Mouse (Mus musculus) cerebellum, adult 9-11 months (tissue): ENCODE results near the gene Ube2g2.
"Not testable (repeated sequence)": the region's sequence is repeated elsewhere in the genome, so short reads cannot be mapped to it uniquely, and the experiment has no call there.

Experiments
- DNase-seq: peaks from one replicate; pipeline ENCODE4 v3.0.0; 2022

Ube2g2 gene

DNA sequence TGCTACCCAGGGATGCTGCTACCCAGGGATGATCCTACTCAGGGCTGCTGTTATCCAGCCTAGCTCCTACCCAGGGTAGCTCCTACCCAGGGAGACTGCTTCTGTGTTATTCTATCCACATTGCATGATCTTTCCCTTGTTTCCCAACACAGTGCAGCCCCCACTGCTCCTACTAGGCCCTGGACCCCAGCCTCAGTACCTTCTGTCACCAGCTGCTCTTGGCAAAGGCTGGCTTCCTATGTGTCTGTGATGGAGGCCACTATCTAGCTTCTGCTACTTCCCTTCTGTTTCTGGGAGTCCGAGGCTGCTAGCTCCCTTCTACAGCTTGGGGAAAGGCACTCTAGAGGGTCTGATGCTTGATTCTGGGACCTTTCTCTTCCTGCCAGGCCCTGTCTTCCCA, 25.4 kb downstream of the Ube2g2 start:
- DNase-seq, result no peak

DNA sequence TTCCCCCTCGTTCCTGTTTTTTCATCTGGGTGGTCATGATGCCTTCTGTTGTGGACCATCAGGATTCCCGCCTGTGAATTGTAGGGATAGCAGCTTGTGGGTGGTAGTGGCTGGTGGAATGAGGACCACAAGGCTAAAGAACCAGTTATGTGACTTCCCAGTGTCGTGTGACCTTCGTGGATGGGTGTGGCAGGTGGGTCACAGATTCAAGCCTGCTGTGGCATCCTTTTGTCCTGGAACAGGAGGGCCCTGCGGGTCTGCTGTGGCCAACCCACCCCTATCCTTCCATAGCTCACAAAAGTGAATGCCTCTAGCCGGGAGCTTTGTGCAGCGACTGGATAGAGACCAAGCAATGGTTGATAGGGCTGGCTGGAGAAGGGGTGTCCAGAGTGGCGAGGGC, 25.8 kb downstream of the Ube2g2 start:
- DNase-seq, result no peak

DNA sequence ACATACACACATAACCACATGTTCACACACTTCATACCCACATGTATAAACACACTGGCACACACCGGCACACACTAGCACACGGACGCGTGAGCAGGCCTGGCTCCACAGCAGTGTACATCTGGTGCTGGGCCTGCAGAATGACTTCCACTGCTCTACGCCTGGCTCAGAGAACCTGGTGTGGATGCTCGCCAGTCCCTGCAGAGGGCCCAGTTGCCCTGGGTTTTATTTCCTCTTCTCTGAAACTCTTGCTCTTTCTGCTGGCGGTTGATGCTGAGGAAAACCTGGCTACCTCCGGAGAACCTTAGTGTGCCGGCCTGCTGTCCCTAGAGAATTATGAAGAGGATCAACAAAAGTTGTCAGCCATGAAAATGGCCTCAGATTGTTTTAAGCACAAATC, 30.0 kb downstream of the Ube2g2 start:
- DNase-seq, result no peak

DNA sequence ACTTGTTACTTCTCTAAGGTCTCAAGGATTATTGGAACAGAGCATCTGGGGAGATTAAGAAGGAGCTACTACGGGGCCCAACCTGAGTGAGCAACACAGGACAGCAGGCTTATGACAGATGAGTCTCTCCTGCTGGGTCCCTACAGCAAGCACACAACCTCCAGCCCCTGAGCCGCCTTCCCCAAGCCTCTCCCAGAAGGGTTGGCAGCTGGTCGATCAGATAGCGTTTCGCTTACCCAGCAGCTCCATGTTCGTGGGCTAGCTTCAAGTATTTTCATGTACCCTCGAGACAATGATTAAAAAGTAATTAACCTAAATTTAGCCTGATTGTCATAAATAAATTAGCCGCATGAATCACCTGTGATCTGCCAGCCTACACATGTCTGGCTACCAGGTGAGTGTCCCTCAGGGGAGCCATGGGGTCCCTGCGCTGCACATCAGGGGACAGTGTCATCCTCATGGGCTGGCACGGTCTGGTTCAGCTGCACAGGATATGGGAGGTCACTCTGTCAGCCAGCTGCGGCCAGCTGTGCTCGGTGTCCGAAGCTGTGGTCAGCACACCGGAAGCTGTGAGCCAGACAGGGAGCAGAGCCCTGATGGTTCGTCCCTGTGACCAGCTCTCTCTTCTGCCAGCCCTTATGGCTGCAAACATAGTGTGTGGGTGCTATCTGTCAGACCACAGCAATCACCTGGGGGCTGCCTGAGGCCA, 36.4 kb downstream of the Ube2g2 start:
- no peak for DNase-seq

DNA sequence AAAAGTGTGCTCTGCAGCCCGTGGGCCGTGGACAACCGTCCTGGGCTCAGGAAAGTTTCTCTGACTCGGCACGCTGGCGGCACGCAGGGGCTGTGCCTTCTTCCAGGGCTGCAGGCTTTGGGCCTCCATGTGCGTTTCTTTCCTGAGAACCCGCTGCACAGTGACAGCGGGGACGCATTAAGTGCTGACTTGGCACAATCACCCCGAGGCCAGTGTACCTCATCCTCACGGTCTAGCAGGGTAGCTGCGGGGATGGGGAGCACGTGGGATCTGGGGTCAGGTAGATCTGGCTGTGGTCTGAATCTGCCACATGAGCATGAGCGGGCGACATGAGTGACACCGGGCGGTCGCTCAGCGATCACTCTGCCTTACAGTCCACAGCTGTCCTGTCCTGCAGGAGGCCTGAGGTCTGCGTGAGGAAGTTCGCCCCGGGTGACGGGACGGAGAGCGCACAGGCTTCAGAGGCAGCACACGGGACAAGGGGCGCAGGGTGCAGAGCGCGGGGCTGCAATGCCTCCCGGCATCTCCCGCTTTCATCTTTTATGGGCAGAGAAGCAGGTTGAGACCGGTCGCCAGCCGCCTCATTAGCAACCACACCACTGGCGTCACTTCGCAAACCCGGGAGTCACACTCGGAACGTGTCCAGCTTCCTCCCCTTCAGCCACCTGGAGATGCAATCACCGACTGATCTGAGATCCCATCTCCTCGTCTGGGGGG, 42.0 kb downstream of the Ube2g2 start:
- no peak for DNase-seq

DNA sequence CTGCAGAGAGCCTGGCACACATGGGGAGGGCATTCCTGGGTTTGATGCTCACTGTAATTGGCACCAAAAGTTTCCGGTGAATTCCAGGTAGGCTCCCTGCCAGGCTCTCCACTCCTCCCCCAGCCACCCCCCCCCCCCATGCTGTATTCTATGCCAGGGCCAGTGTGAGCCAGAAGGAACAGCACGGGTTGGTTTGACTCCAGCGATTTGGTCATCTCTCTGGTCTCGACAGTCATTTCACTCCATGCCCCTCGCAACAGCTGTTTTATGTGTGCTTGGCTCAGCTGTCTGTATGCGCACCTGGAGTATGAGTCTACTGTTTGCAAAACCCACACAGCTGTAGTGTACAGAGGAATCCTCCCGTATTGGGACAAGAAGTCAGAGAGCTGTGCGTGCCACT, 44.3 kb downstream of the Ube2g2 start:
- no peak for DNase-seq

DNA sequence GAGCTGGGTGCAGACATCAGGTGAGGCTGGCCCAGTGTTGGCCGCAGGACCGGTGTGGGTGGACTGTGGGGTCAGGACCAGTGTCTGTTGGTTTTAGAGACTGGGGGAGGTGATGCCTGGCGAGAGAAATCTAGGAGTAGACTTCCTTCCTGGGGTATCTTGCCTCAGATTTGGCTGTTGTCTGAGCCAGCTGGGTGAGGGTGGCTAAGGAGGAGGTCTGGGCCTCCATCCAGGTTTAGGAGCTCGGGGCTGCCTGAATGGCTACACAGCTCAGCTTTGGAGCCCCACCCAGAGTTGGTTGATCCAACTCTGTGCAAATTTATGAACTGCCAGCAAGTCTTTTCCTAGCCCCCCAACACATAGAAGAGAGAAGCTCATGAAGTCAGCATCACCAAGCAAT, 45.3 kb downstream of the Ube2g2 start:
- DNase-seq, result no peak

DNA sequence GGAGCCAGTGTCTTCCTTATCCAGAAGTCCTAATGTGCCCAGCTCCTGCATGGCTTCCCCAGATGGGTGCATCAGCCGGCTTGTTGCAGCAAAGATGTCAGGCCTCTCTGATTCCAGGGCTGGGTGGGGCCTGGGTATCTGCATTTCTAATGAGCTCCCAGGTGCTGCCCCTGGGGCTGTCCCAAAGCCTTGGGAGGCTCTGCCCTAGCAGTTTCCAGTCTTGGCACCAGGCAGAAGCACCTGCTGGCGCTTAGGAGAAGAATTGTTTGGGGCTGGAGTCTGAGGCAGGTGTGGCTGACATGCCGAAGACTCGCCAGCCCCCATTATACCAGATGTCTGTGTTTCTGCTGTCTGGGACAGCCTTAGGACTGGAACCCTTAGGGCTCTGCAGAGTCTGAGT, 48.6 kb downstream of the Ube2g2 start:
- DNase-seq, result no peak

DNA sequence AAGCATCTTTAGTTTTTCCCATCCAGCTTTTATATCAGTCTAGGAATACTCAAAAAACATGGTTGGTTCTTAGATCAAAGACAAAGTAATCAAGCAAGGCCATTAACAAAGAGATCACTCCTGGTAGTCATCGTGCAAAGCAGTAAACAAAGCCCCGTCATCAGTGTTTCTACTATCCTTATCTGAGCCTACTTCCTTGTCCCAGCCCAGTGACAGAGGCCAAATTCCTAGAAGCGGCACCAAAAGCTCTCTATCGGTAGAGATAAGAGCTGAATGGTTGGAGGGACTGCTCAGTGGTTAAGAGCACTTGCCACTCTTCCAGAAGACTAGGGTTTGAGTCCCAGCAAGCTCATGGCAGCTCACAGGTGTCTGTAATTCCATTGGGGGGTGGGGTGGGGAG, 49.4 kb downstream of the Ube2g2 start:
- no peak for DNase-seq

DNA sequence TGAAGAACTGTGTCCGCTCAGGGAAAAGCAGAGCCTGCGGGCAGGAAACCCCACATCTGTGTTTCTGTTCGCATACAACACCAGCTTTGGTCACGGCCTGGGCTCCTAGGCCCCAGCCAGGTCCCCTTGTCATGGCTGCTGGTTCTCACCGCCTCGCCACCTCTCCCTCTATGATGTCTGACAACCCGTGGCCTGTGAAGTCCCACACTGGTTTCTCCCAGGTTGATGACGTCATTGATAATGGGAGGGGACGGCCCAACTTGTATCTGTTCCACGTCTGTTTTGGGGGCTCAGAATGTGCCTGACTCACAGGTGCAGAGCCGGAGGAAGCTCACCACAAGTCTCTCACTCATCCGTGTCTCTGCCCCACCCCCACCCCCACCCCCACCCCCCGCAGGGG, 51.7 kb downstream of the Ube2g2 start:
- no peak for DNase-seq

DNA sequence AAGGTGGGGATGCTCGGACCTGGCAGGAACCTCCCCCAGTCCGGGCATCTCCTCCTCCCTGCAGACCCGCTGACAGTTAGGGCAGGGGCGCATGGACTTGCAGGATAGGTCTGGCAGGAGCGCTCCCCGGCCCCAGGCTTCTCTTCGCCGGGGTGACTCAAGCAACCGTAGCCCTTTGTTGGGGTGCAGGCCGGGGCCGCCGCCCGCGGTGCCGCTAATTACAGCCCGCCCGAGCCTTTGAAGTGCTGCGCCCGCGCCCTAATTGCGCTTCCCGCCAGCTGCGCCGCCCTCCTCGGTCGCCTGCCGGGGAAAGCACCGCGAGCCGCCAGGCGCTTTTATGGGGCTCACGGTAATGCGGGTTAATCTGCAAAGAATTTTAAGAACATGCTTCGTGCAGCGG, 55.5 kb downstream of the Ube2g2 start:
- no peak for DNase-seq

DNA sequence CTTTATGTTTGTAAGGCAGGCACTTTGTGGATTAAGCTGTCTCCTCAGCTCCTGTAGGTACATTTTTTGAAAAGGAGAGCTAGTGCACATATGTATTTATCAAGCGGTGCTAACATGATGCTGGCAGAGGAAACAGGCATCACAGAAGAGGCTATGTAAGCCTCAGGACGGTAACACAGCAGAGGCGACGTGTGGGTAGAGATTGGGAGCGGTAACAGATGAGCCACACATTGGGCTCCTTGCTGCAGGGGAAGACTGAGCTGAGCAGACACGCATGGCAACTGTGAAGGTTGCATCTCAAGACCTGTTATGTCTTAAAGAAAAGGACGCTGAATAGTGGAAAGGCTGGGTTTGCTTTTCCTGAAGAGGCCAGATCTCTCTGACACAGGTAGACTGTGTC, 60.9 kb downstream of the Ube2g2 start:
- DNase-seq, result no peak

DNA sequence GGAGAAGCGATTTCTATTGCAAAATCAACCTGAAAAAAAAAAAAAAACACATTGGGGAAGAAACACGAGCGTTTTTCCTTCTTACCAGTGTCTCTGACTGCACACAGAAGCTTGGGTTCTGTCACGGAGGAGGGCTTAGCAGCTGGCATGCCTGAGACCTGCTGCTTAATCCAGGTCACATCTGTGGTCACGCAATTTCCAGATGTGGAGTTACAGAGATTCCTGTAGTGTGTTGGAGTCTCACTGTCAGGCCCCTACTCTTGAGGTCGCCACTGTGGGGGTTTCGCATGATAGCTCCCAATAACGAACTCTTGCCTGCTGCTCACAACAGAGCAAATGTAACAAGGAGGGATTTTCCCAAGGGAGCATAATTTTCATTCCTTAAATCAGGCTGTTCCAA, 62.1 kb downstream of the Ube2g2 start:
- DNase-seq, result no peak

DNA sequence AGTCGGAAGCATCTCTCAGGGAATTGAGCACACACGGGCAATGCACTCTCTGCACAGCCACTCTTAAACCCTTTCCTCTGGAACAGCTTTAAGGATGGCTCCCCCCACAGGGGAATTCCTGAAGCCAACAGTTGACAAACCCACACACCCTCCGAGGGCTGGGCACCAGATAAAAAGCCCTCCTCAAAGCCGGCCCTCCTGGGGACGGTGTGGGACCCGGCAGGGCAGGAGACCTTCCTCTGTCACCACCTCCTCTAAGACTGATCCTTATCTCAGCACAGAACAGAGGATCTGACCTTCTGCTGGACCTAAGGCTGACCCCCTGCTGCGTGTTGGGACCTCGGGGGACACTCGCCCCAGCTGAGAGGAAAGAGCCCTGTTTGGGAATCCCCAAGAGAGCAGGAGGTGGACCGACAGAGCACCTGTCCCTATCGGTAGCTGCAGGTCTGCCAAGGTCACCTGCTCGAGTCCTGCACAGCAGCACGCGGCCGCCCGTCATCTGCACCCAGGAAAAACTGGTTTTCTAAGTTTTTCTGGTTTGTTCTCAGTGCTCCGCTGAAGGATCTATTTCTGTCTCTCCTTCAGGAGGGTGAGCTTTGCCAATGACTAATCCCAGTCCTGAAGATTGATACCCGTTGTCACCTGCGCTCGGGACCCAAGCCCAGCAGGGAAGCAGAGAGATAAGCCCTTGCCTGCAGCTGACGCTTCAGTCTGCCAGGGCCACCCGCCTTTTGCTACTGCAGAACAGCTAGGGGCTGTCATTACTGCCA, 64.0 kb downstream of the Ube2g2 start, which contains the start of gene Tspear:
Gene Tspear, plus strand, starts transcription at position 675 of the 770 bp plus-strand sequence.
- no peak for DNase-seq

DNA sequence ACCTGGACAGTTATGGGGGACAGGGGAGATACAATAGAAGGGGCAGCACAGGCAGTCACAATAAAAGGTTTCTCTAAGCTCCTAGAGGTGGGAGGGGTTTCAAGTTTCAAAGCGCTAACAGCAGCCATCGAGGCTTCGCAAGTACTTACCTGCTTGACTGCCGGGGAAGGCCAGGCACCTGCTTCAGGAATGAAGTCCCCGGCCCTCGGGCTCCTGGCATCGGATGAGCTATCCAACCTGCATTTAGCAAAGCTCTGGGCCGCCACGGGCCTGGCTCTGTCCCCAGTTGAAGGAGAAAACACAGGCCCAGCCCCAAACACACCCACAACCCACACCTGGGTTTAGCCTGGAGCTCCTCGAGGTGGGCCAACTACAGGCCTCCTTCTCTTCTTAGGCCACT, 64.9 kb downstream of the Ube2g2 start:
- no peak for DNase-seq

DNA sequence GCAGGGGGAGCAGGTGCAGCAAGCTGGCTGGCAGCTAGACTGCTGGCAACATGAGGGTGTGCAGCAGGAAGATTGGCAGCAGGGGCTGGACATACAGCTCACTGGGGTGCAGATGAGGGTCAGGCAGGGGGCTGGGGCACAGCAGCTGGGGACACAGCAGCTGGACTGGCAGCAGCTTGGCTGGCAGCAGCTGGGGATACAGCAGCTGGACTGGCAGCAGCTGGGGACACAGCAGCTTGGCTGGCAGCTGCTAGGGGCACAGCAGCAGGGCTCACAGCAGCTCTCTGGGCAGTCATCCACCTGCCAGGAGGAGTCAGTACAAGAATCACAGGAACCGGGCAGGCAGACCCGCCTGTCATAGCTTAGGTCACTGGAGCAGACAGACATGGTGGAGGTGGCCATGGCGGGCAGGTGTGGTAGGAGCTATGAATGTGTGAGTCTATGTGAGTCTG, 68.3 kb downstream of the Ube2g2 start, which contains the start of gene Gm19402:
Gene Gm19402, minus strand, starts transcription at position 402 of the 452 bp plus-strand sequence.
- not testable (repeated sequence) for DNase-seq
